Mouse (Mus musculus) kidney, embryonic 14.5 days (tissue): Measurements from ENCODE around the gene Taok1. TPM values are rescaled to one million over a fixed set of nuclear protein-coding genes. Genes with fewer than 3 reads are reported as not detected.

Experiments used
- ATAC-seq: fragments of 200-750 bp; cut with Nextera tagmentation; 2 replicates; pipeline ENCODE4 v1.8.0; 2017; ENCODE audit warnings: moderate number of reproducible peaks, mild to moderate bottlenecking, moderate TSS enrichment, moderate library complexity; ENCODE audit not compliant: low FRiP score, low TSS enrichment
- H3K27ac ChIP-seq: fragments of 300-500 bp; sonication (generic); 2 replicates; pipeline ENCODE4 v1.5.1; 2014; ENCODE audit warnings: low read depth, mild to moderate bottlenecking, low read length, moderate library complexity, mixed read lengths
- H3K27me3 ChIP-seq: fragments of 300-500 bp; sonication (generic); 2 replicates; pipeline ENCODE4 v1.6.1; 2014; ENCODE audit warnings: mild to moderate bottlenecking, low read length; ENCODE audit not compliant: control insufficient read depth, insufficient read depth
- H3K36me3 ChIP-seq: fragments of 300-500 bp; sonication (generic); 2 replicates; pipeline ENCODE4 v1.6.1; 2014; ENCODE audit warnings: low read length, mixed read lengths; ENCODE audit not compliant: control insufficient read depth, insufficient read depth
- H3K4me1 ChIP-seq: fragments of 300-500 bp; sonication (generic); 2 replicates; pipeline ENCODE4 v1.6.1; 2014; ENCODE audit warnings: low read length, mixed read lengths; ENCODE audit not compliant: control insufficient read depth, insufficient read depth
- H3K4me2 ChIP-seq: fragments of 300-500 bp; sonication (generic); replicated peaks from 2 replicates; pipeline ENCODE4 v1.6.1; 2014; ENCODE audit warnings: low read depth, mild to moderate bottlenecking, low read length
- H3K4me3 ChIP-seq: fragments of 300-500 bp; sonication (generic); 2 replicates; pipeline ENCODE4 v1.5.1; 2014; ENCODE audit warnings: mild to moderate bottlenecking, low read length
- H3K9ac ChIP-seq: fragments of 300-500 bp; sonication (generic); 2 replicates; pipeline ENCODE4 v1.6.1; 2014; ENCODE audit warnings: low read depth, mild to moderate bottlenecking, low read length, moderate library complexity
- H3K9me3 ChIP-seq: fragments of 300-500 bp; sonication (generic); 2 replicates; pipeline ENCODE4 v1.6.1; 2016; ENCODE audit warnings: low read length; ENCODE audit not compliant: control insufficient read depth
- WGBS: fragments of 180-500 bp; shearing (Covaris S2); extraction: QIAGEN DNeasy Blood & Tissue Kit; methylation state at CpG from one replicate; pipeline ENCODE4 v1.1.7; 2014; 5-methylcytosine and 5-hydroxymethylcytosine counted together
- polyA plus RNA-seq: library from polyadenylated mRNA; unstranded; fragments of >200 nt; fragmentation: Nextera tagmentation; extraction: Ambion mirVana; gene quantifications from 2 replicates; pipeline ENCODE4 v1.2.1, GENCODE M21; 2014

Taok1 gene
- polyA plus RNA-seq, 1 experiment from 2014 or later, result 23.7 TPM

DNA sequence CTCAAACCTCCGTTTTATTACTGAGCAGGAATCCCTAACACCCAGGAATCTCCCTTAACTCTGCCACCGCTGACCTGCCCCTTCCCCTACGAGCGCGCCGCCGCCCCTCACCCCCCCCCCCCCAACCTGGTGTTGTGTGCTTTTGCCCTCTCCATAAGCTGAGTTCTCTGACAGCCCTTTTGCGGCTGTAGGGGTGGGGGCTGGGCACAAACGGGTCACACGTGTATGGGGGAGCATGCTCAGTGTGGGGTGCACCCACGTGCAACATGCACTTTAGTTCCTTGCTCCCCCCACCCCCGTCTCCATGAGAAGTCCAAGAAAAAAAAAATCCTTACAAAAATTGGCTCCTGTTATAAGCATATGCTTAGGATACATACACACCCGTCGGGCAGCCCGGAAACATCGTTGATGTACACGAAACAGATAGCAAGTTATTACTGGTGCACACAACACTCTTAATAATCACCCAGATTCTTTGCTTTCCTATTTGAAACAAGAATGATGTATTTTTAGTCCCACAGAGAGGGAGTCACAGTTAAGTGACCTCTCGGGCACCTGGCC, 115.2 kb downstream of the Taok1 start:
- Histone ChIP-seq H3K9me3 (no peaks in the 10 kb centered on the region), H3K27ac (peak overlapping the region; percentile 87), H3K4me1 (peaks cover 55% of the 10 kb centered on the region), H3K4me2 (peak overlapping the region; percentile 95), H3K9ac (peak overlapping the region; percentile 93), H3K4me3 (peak overlapping the region; percentile 89), H3K27me3 (no peaks in the 10 kb centered on the region), H3K36me3 (no peaks in the 10 kb centered on the region)
- ATAC-seq, result no peak
- WGBS, result under 1% methylated on average over 17 of the region's 18 CpGs

DNA sequence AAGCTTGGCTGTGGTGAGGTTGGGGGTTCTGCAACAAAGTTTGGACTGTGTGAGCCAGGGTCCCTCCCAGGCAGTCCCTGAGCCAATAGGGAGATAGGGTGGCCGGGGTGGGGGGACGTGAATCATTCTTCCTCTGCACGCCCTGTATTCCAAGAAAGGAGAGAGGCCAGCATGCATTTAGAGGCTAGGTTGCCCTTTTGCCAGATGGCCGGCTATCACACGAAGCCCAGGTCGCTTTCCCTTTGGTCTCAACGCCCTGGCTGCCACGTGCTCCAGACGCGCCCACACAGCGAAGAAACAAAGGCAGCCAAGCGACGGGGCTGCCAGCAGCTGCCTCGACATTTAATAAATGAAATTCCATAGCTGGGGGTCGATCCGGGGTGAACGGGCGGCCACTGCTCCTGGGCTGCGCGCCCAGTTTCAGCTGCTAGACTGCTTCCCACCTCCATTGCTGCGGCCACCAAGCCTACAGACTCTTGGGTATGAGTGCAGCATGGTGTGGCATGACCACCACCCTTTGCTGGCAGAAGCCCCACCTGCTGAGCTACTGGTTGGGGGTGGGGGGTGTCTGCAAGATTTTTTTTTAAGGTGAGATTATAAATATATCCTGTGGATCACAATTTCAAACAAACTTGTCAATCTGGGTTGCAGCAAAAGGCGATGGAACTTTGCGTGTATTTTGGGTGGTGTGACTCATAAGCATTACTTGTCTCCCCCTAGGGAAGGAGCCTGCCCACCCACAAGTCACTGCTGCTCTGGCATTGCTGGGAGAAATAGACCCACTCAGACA, 115.9 kb downstream of the Taok1 start:
- peak overlapping the region; percentile 87 for H3K27ac ChIP-seq
- no peaks in the 10 kb centered on the region for H3K36me3 ChIP-seq
- 0% methylated on average over 23 of the region's 23 CpGs for WGBS
- H3K4me1 ChIP-seq, result peaks cover 49% of the 10 kb centered on the region
- no peaks in the 10 kb centered on the region for H3K9me3 ChIP-seq
- H3K4me3 ChIP-seq, result peak overlapping the region; percentile 89
- peak; percentile 75 for ATAC-seq
- H3K27me3 ChIP-seq, result no peaks in the 10 kb centered on the region
- H3K9ac ChIP-seq, result peak overlapping the region; percentile 93
- peak overlapping the region; percentile 95 for H3K4me2 ChIP-seq

- H3K27ac ChIP-seq, result peak overlapping the region; percentile 87
- H3K4me3 ChIP-seq, result peak overlapping the region; percentile 89
- H3K36me3 ChIP-seq, result no peaks in the 10 kb centered on the region
- H3K4me2 ChIP-seq, result peak overlapping the region; percentile 95
- ATAC-seq, result peak; percentile 75
- under 1% methylated on average over 13 of the region's 13 CpGs for WGBS
- H3K27me3 ChIP-seq, result no peaks in the 10 kb centered on the region
- peaks cover 46% of the 10 kb centered on the region for H3K4me1 ChIP-seq
- peak overlapping the region; percentile 93; the same call in 1 of the 2 replicates for H3K9ac ChIP-seq
- H3K9me3 ChIP-seq, result no peaks in the 10 kb centered on the region
These were observed 116.5 kb downstream of the Taok1 start for GRCm38 (mm10) chr11:77491123-77491501.

- no peaks in the 10 kb centered on the region for H3K27me3 ChIP-seq
- H3K27ac ChIP-seq, result no peak overlapping the region
- H3K9me3 ChIP-seq, result no peaks in the 10 kb centered on the region
- peaks cover 44% of the 10 kb centered on the region for H3K4me1 ChIP-seq
- peak overlapping the region; percentile 87; the same call in 1 of the 2 replicates for H3K9ac ChIP-seq
- H3K4me2 ChIP-seq, result peak overlapping the region; percentile 96
- WGBS, result 72% methylated on average over 6 of the region's 6 CpGs
- ATAC-seq, result no peak
- H3K4me3 ChIP-seq, result no peak overlapping the region
- H3K36me3 ChIP-seq, result no peaks in the 10 kb centered on the region
These were observed 117.2 kb downstream of the Taok1 start for GRCm38 (mm10) chr11:77490451-77490850.

DNA sequence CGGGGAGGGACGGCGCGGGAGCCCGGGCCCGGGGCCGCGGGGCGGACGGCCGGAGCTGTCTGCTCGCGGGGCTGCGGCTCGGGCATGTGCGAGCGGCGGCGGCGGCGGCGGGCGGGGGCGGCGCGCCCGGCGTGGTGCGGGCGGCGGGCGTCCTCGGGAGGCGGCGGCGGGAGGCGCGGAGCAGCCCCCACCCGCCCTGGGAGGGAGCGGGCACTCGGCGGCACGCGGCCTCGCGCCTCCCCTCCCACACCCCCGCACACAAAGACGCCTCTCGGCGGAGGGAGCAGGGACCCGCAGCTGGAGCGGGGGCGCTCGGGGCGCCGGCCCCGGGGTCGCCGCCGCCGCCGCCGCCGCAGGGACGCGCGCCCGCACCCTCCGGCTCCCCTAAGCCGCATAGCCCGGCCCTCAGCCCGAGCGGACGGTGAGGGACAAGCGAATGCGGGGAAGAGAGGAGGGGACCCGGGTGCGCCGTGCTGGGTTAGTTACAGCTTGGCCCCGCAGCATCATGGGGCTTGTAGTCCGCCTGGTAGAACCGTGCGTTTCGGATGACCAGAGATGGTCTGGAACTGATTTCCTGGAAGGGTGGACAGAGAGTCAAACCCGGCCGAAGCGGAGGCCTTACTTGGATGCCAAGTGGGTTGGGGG, 117.9 kb downstream of the Taok1 start, which contains the start of gene Ankrd13b:
TSS of gene Ankrd13b (minus strand) at position 88 of the 645 bp plus-strand sequence.
- Histone ChIP-seq H3K27me3 (no peaks in the 10 kb centered on the region), H3K4me1 (peaks cover 41% of the 10 kb centered on the region), H3K9me3 (no peaks in the 10 kb centered on the region), H3K27ac (no peak within 1 kb of the TSS), H3K4me3 (peak within 1 kb of the TSS; percentile 84), H3K9ac (peak within 1 kb of the TSS; percentile 87), H3K4me2 (peak within 1 kb of the TSS; percentile 96), H3K36me3 (no peaks in the 10 kb centered on the region)
- peak; percentile 46 for ATAC-seq
- WGBS, result 0% methylated on average over 50 of the region's 87 CpGs

DNA sequence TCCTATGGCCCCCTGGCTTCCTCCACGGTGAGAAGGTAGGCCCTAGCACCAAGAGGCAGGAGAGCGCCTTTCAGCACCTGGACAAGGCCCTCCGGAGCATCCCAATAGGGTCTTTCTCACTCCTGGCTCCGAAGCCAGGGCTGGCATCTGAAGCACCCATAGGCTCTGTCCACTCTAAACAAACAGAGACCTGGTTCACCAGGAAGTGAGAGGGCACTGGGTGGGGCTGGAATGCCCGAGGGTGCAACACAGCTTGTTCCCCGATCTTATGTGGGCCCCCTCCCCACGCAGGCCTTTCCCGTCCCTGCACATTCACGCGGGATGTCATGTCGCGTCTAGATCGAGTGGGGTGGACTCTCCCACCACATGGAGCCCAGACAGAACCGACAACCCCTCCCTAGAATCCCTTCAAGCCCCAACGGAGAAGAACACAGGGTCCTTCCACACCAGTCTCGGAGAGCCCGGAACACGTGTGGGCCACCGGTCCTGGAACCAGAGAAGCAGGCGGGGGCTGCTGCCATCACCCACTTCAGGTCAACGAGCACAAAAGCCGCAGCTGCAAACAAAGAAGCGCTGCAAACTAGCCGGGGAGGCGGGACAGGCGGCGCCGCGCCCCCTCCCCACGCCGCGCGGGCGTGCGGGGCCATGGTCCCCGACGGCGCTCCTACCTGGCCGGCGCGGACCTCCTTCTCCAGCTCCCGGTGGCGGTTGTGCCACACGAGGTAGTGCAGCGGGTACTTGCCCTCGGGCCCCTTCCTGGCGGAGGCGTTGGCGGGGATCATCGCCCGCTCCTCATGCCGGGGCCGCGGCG, 118.6 kb downstream of the Taok1 start:
- Histone ChIP-seq H3K27ac (no peak overlapping the region), H3K9ac (peak overlapping the region; percentile 87), H3K27me3 (no peaks in the 10 kb centered on the region), H3K4me2 (peak overlapping the region; percentile 96), H3K4me3 (peak overlapping the region; percentile 84), H3K36me3 (no peaks in the 10 kb centered on the region), H3K9me3 (no peaks in the 10 kb centered on the region), H3K4me1 (peaks cover 37% of the 10 kb centered on the region)
- WGBS, result 3% methylated on average over 51 of the region's 55 CpGs
- no peak for ATAC-seq

GRCm38 (mm10) chr11:77486798-77487197, 120.8 kb downstream of the Taok1 start:
- Histone ChIP-seq H3K36me3 (no peaks in the 10 kb centered on the region), H3K9ac (no peak overlapping the region), H3K9me3 (no peaks in the 10 kb centered on the region), H3K27me3 (no peaks in the 10 kb centered on the region), H3K27ac (no peak overlapping the region), H3K4me3 (no peak overlapping the region), H3K4me2 (no peak overlapping the region), H3K4me1 (peaks cover 34% of the 10 kb centered on the region)
- WGBS, result 84% methylated on average over 5 of the region's 5 CpGs
- ATAC-seq, result no peak

- Histone ChIP-seq H3K4me2 (no peak overlapping the region), H3K36me3 (no peaks in the 10 kb centered on the region), H3K9me3 (no peaks in the 10 kb centered on the region), H3K27me3 (no peaks in the 10 kb centered on the region), H3K4me1 (peaks cover 25% of the 10 kb centered on the region), H3K27ac (peak overlapping the region; percentile 2; the same call in 1 of the 2 replicates), H3K9ac (no peak overlapping the region), H3K4me3 (no peak overlapping the region)
- no peak for ATAC-seq
- 46% methylated on average over 6 of the region's 6 CpGs for WGBS
These were observed 122.4 kb downstream of the Taok1 start for GRCm38 (mm10) chr11:77485229-77485628.
